Mouse (Mus musculus) inflammation-experienced regulatory T-cells, adult 6 months (primary cell): ENCODE results near the gene Tex29. TPM values are rescaled to one million over a fixed set of nuclear protein-coding genes. Genes with fewer than 3 reads are reported as not detected.

Source experiments
- polyA plus RNA-seq, 3 experiments: library from polyadenylated mRNA; unstranded; fragments of 100-300 nt; shearing (Covaris generic); gene quantifications; one replicate each; pipeline ENCODE4 v1.2.1; 2017

Gene Tex29
- polyA plus RNA-seq, 3 experiments from 2014 or later = not detected

Other genes starting within 250 kb of the Tex29 start
- 10 to 100 TPM; 45.0 to 72.2 (median 70.9) TPM for gene Ankrd10, start 204.7 kb upstream of the Tex29 start, polyA plus RNA-seq
- not detected for gene 1700016D06Rik, start 139.4 kb upstream of the Tex29 start, polyA plus RNA-seq
- gene Arhgef7, start 112.8 kb upstream of the Tex29 start, polyA plus RNA-seq = 10 to 100 TPM; 23.6 to 35.3 (median 32.0) TPM